Mouse (Mus musculus): ENCODE measurements around the gene Cdk8. TPM values are rescaled to one million over a fixed set of nuclear protein-coding genes. Genes with fewer than 3 reads are reported as not detected.
"Not testable (repeated sequence)": the region's sequence is repeated elsewhere in the genome, so short reads cannot be mapped to it uniquely, and the experiment has no call there.

Cdk8 gene
- 10 to 100 TPM; 15.5 to 15.6 TPM for total RNA-seq (2021)
- polyA plus RNA-seq (2012; rRNA removed) = 15.0 and 18.8 TPM in 2 replicates
- long read RNA-seq, partial matches to known transcripts = 2 of 13 reads
- long read RNA-seq, other reads (novel, unspliced or antisense) = 8 of 13 reads

DNA sequence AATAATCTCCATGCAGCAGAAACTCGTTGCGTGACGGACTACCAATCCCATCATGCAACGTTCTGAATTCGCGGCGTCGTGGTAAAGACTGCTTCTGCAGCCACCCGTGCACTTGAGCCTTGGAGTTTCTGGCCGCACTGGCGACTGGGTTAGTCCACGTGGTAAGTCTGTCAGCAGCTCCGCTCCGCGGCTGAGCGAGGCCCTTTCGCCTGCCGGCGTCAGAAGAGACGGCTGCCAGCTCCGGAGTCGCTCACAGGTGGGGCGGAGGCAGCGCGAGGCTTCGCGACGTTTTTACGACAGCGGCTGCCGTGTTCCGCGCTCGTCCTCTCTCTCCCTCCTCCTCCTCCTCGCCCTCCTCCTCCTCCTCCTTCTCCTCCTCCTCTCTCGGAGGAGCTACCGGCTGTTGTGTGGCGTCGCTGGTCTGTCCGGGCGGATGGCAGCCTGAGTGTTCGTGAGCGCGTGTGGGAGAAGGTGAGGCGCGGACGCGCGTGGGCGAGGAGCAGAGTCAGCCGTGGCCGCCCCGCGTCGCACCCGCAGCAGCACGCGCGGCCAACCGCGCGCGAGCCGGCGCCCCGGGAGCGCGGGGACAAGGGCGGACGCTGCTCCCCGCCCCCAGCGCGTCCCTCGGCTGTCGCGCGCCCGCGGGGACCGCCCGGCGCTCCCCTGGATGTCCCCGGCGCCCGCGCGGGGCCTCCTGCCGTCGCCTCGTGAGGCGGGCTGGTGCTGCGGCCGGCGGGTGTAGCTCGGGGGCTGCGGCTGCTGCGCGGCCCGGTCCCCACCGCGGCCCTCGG lies at the start of gene Cdk8:
TSS of gene Cdk8 (plus strand) at position 367 of the 791 bp plus-strand sequence.
- H3K27ac ChIP-seq = peak within 1 kb of the TSS; percentile 93
- H3K36me3 ChIP-seq (ENCODE audit: control insufficient read depth, insufficient read depth, low read length) = peaks cover 8% of the 10 kb centered on the region
- peak within 1 kb of the TSS; percentile 93 for H3K9ac ChIP-seq (ENCODE audit: low read depth, low read length)
- H3K27me3 ChIP-seq (ENCODE audit: control insufficient read depth, insufficient read depth, low read length) = no peaks in the 10 kb centered on the region
- H3K79me2 ChIP-seq (replicated peaks; ENCODE audit: control insufficient read depth, insufficient read depth, low read length) = peaks cover 6% of the 10 kb centered on the region
- H3K4me3 ChIP-seq = peak within 1 kb of the TSS; percentile 68
- peak; percentile 94 to 95 for DNase-seq
- intact Hi-C loops (cut with DNase I) = loop anchor here (1.0 to 5.0 kb wide), 2 partner anchors 10 to 56 kb away; partner anchors contain the start of gene Rnf6
- peak; percentile 89 for TF ChIP-seq POLR2A (IDR thresholded peaks at IDR 0.05; ENCODE audit: insufficient read depth, low read depth, low read length)
- TF ChIP-seq CTCF (IDR thresholded peaks at IDR 0.05) = no peak
- H3K4me1 ChIP-seq (ENCODE audit: control insufficient read depth, insufficient read depth, low read length) = peaks cover 6% of the 10 kb centered on the region
- under 1% methylated on average over 95 of the region's 102 CpGs for WGBS

DNA sequence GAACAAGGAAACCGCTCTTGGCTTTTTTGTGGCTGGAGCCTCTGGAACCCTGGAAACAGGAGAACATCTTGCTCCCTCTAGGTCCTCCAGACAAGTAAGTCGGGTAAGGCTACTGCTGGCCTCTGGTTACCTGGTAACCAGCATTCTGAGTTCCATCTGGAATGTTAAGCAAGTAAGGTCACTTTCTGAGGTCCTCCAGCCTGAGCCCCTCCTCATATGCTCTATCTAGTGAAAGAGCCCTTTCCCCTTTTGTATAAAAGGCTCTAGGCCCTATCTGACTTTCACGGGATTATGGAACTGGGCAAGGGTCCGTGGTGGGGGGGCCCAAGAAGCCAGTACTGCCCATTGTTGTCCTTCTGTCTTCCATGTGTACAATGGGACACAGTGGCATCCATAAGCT lies 45.8 kb upstream of the Cdk8 start, which contains the start of gene 1700001J03Rik:
TSS of gene 1700001J03Rik (minus strand) at position 101 of the 400 bp plus-strand sequence.
- not testable (repeated sequence) for H3K36me3 ChIP-seq (ENCODE audit: control insufficient read depth, insufficient read depth, low read length); DNase-seq; H3K27ac ChIP-seq; H3K79me2 ChIP-seq (replicated peaks; ENCODE audit: control insufficient read depth, insufficient read depth, low read length); H3K9ac ChIP-seq (ENCODE audit: low read depth, low read length); H3K4me1 ChIP-seq (ENCODE audit: control insufficient read depth, insufficient read depth, low read length); H3K27me3 ChIP-seq (ENCODE audit: control insufficient read depth, insufficient read depth, low read length); H3K4me3 ChIP-seq
- intact Hi-C loops (cut with DNase I) = loop anchor here (10.0 kb wide), 1 partner anchor 150 kb away; no protein-coding TSS in a partner anchor
- WGBS = 70% methylated on average over 4 of the region's 4 CpGs

DNA sequence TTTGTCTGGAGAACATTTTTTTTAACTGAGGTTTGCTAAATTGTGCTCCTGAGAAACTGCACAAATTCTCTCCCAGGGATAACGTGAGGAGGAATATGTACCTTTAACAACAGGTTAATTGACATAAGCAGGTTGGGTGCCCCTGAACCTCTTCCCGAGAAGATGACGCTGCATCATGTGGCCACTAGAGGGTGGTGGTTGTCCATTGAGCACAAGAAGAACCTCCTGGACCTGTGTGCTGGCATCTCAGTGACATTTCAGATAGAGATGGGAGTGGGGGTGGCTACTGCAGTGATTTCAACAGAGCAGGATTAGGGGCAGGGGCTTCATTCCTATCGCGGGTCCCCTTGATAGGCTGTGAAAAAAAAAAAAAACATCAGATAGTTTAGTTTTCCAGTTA lies 43.6 kb upstream of the Cdk8 start:
- H3K4me1 ChIP-seq (ENCODE audit: control insufficient read depth, insufficient read depth, low read length); H3K4me3 ChIP-seq; H3K27ac ChIP-seq; H3K79me2 ChIP-seq (replicated peaks; ENCODE audit: control insufficient read depth, insufficient read depth, low read length); H3K36me3 ChIP-seq (ENCODE audit: control insufficient read depth, insufficient read depth, low read length); H3K27me3 ChIP-seq (ENCODE audit: control insufficient read depth, insufficient read depth, low read length); H3K9ac ChIP-seq (ENCODE audit: low read depth, low read length): not testable (repeated sequence)
- TF ChIP-seq CTCF (IDR thresholded peaks at IDR 0.05) (peak; percentile 75), EP300 (IDR thresholded peaks at IDR 0.05; ENCODE audit: insufficient read depth, low read depth, low read length) (0 out of 2 replicates have a peak, but pooled peaks have one; percentile 39)
- intact Hi-C loops (cut with DNase I) = loop anchor here (1.0 to 10.0 kb wide), 2 partner anchors 116 to 147 kb away; no protein-coding TSS in a partner anchor
- DNase-seq = peak; percentile 49 to 62
- WGBS = 19% methylated on average over 5 of the region's 5 CpGs

DNA sequence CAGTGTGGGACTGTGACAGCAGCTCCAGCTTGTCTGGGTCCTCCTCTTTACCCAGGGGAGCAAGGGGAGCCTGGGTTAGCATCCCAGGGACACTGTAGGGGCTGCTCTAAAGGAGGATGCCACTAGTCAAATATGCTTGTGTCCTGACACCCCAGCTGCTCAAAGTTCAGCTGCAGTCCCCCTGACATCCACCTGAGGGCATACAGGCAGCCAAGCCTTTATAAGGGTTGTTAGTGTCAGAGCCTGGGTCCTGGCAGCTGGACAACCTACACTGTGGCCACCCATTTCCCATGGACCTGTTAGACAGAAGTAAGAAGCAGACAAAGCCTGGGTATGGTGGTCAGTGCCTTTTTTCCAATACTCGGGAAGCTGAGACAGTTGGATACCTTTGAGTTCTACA lies 42.9 kb upstream of the Cdk8 start:
- H3K79me2 ChIP-seq (replicated peaks; ENCODE audit: control insufficient read depth, insufficient read depth, low read length) = no peaks in the 10 kb centered on the region
- H3K36me3 ChIP-seq (ENCODE audit: control insufficient read depth, insufficient read depth, low read length) = no peaks in the 10 kb centered on the region
- no peaks in the 10 kb centered on the region for H3K27me3 ChIP-seq (ENCODE audit: control insufficient read depth, insufficient read depth, low read length)
- intact Hi-C loops (cut with DNase I) = loop anchor here (10.0 kb wide), 1 partner anchor 147 kb away; no protein-coding TSS in a partner anchor
- no peak overlapping the region for H3K4me3 ChIP-seq
- no peak overlapping the region for H3K27ac ChIP-seq
- TF ChIP-seq POLR2A (IDR thresholded peaks at IDR 0.05; ENCODE audit: insufficient read depth, low read depth, low read length) (no peak), CTCF (IDR thresholded peaks at IDR 0.05) (no peak), EP300 (IDR thresholded peaks at IDR 0.05; ENCODE audit: insufficient read depth, low read depth, low read length) (no peak)
- H3K4me1 ChIP-seq (ENCODE audit: control insufficient read depth, insufficient read depth, low read length) = no peaks in the 10 kb centered on the region
- no peak overlapping the region for H3K9ac ChIP-seq (ENCODE audit: low read depth, low read length)
- DNase-seq = no peak
- WGBS = 89% methylated on average over 1 of the region's 1 CpGs

DNA sequence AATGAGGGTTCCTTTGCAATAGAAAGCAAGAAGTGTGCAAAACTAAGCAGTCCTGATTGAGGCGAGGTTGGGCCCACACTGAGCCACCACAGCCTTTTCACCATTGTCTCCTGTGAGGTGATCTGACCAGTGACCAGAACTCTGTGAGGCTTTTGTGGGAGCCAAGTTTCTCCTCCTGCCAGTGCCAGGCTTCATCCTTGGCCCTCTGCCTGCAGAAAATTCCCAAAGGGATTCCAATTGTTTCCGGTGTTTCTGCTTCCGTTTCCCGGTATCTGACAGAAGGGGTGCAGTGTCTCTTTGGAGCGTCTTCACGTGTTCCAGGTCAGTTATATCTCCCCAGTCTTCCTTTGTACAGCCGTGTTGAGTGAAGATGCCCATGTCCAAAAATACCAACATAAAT lies 42.3 kb upstream of the Cdk8 start:
- H3K9ac ChIP-seq (ENCODE audit: low read depth, low read length) = no peak overlapping the region
- no peak overlapping the region for H3K4me3 ChIP-seq
- no peaks in the 10 kb centered on the region for H3K27me3 ChIP-seq (ENCODE audit: control insufficient read depth, insufficient read depth, low read length)
- intact Hi-C loops (cut with DNase I) = loop anchor here (10.0 kb wide), 1 partner anchor 146 kb away; no protein-coding TSS in a partner anchor
- no peaks in the 10 kb centered on the region for H3K36me3 ChIP-seq (ENCODE audit: control insufficient read depth, insufficient read depth, low read length)
- no peak for DNase-seq
- H3K27ac ChIP-seq = no peak overlapping the region
- no peaks in the 10 kb centered on the region for H3K4me1 ChIP-seq (ENCODE audit: control insufficient read depth, insufficient read depth, low read length)
- 48% methylated on average over 7 of the region's 7 CpGs for WGBS
- H3K79me2 ChIP-seq (replicated peaks; ENCODE audit: control insufficient read depth, insufficient read depth, low read length) = no peaks in the 10 kb centered on the region
- TF ChIP-seq CTCF (IDR thresholded peaks at IDR 0.05) (no peak), POLR2A (IDR thresholded peaks at IDR 0.05; ENCODE audit: insufficient read depth, low read depth, low read length) (no peak), EP300 (IDR thresholded peaks at IDR 0.05; ENCODE audit: insufficient read depth, low read depth, low read length) (no peak)

DNA sequence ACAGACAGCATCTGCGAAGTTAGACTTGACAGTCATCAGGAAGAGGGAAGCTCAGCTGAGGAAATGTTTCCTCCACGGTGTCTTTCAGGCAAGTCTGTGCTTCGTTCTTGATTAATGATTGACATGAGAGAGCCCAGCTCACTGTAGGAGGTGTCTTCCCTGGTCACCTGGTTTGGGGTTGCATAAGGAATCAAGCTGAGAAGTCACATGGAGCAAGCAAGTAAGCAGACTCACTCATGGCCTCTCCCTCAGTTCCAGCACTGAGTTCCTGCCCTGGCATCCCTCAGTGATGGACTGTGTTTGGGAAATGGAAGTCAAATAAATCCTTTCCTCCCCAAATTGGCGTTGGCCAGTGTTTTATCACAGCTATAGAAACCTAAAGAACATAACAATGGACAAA lies 40.9 kb upstream of the Cdk8 start:
- TF ChIP-seq POLR2A (IDR thresholded peaks at IDR 0.05; ENCODE audit: insufficient read depth, low read depth, low read length) = no peak
- no peak for TF ChIP-seq EP300 (IDR thresholded peaks at IDR 0.05; ENCODE audit: insufficient read depth, low read depth, low read length)
- no peak for TF ChIP-seq CTCF (IDR thresholded peaks at IDR 0.05)
- H3K9ac ChIP-seq (ENCODE audit: low read depth, low read length) = no peak overlapping the region
- no peaks in the 10 kb centered on the region for H3K79me2 ChIP-seq (replicated peaks; ENCODE audit: control insufficient read depth, insufficient read depth, low read length)
- H3K36me3 ChIP-seq (ENCODE audit: control insufficient read depth, insufficient read depth, low read length) = no peaks in the 10 kb centered on the region
- H3K4me1 ChIP-seq (ENCODE audit: control insufficient read depth, insufficient read depth, low read length) = no peaks in the 10 kb centered on the region
- no peak for DNase-seq
- H3K27ac ChIP-seq = no peak overlapping the region
- no peaks in the 10 kb centered on the region for H3K27me3 ChIP-seq (ENCODE audit: control insufficient read depth, insufficient read depth, low read length)
- 61% methylated on average over 4 of the region's 4 CpGs for WGBS
- no peak overlapping the region for H3K4me3 ChIP-seq
- intact Hi-C loops (cut with DNase I) = no loop called here
